Mouse (Mus musculus) layer of hippocampus, postnatal 10 days (tissue): Measurements from ENCODE around the gene Mrpl55. TPM values are rescaled to one million over a fixed set of nuclear protein-coding genes. Genes with fewer than 3 reads are reported as not detected.
A peak's percentile ranks its signal among the peaks of the same experiment; 100 is the strongest.
"Not testable (repeated sequence)": the region's sequence is repeated elsewhere in the genome, so short reads cannot be mapped to it uniquely, and the experiment has no call there.

Experiments
- DNase-seq, 2 experiments: peaks; one replicate each; pipeline ENCODE4 v3.0.0; 2021; ENCODE audit warnings: low spot score in 2 of 2
- total RNA-seq, 2 experiments: library from RNA; stranded (reverse); gene quantifications; 2 replicates each; pipeline ENCODE4 v1.2.3; 2021

Mrpl55 gene
- total RNA-seq, 2 experiments from 2014 or later = 39.6 to 40.9 TPM

- DNase-seq = peak; percentile 86 to 90
Observed at GRCm38 (mm10) chr11:59191231-59192058, 10.8 kb upstream of the Mrpl55 start.

- no peak for DNase-seq
Observed at GRCm38 (mm10) chr11:59192059-59192386, 10.3 kb upstream of the Mrpl55 start, which contains the start of gene Guk1. TSS of gene Guk1 (minus strand) at chr11:59192212.

DNA sequence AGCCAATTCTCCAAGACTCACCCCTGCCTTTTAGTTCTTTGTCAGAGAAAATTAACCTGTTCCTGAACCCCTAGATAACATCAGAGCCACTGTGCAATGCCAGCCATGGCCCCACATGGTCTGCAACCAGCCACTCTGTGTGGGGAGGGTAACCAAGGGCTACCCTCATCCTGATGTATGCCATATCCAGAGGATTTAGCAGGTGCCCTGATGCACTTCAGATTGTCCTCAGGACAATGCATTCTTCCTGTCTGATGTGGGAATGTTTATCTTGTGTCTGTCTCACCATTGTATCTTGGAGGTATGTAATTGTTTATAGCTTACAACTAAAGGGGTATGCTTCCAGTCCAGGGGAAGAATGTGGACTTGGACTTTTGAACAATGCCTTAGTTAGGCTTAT, 6.1 kb upstream of the Mrpl55 start:
- DNase-seq = no peak

- no peak for DNase-seq
Observed at GRCm38 (mm10) chr11:59201216-59202002, 877 bp upstream of the Mrpl55 start.

DNA sequence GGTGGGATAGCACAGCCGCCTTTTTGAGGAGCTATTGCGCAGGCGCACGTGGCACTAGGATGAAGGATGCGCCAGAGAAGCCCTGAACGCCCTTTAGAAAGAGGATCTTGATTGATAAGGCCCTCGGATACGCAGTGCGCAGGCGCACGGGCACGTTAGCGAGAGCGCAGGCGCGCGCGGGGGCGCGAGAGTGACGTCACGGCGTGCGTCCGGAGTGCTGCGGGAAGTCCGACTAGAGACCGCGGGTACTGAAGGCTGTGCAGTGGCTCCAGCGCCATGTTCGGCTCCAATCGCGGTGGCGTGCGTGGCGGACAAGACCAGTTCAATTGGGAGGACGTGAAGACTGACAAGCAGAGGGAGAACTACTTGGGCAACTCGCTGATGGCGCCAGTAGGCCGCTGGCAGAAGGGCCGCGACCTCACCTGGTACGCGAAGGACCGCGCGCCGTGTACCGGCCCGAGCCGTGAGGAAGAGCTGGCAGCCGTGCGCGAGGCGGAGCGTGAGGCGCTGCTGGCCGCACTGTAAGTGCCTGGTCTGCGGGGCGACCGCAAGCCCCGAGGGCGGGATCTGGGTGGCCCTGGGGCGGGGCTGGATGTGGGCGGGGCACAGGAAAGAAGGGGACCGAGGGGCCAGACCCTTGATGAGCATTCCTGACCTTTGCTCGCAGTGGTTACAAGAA, 6.0 kb downstream of the Mrpl55 start, which contains the start of gene 2310033P09Rik:
TSS of gene 2310033P09Rik (plus strand) at position 169 of the 679 bp plus-strand sequence.
- DNase-seq = peak; percentile 94 to 97

GRCm38 (mm10) chr11:59209003-59209441, 6.7 kb downstream of the Mrpl55 start:
- peak; percentile 69 to 73 for DNase-seq

DNA sequence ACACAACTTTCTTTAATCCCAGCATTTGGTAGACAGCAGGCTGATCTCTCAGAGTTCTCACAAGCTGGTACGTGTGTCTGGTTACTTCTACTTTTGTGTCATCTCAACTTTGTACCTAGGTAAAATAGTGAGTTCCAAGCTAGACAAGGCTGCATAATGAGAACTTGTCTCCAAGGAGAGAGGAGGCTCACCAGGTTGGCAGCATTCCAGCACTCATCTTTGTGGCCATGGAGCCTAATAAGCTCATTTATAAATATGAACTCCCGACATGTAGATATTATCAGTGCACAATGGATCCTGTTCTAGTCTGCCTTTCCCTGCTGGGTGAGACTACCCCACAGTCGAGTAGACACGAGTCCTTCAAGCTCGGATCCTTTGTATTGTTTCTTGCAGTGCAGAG, 7.3 kb downstream of the Mrpl55 start:
- no peak for DNase-seq

GRCm38 (mm10) chr11:59210020-59210419, 7.7 kb downstream of the Mrpl55 start:
- no peak for DNase-seq

DNA sequence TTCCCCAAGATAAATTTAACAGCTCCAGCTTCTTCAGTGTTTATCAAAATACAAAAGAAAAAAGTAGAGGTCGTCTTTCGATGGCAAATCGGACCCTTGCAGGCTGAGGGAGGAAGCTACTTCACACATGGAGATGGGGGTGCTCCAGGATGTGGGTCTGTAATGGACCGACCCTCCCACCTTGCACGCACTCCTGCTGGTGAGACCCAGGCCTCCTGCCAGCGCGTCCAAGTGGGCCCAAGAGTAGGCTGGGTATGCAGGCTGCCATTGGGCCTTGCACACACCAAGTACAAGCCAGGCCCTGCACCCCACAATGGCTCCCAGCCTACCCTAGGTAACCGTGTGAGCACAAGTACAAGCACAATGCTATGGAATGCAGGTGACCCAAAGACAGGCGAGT, 9.3 kb downstream of the Mrpl55 start:
- DNase-seq = not testable (repeated sequence)

DNA sequence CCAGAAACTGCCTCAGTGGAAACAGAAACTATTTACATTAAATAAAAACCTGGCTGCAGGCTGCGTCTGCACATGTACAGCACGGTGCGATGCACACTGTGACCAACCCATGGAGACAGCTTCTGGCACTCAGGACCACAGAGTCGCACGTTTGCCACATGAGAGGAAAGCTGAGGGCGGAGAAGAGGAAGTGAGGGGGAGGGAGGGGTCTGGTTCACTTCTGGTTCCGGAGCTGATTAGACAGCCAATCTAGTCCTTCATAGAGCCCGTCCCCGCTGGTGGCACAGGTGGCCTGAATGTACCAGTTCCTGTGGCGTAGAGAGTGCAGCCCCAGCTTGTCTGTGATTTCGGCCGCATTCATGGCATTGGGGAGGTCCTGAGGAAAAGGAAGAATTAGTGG, 10.0 kb downstream of the Mrpl55 start:
- DNase-seq = not testable (repeated sequence)

DNA sequence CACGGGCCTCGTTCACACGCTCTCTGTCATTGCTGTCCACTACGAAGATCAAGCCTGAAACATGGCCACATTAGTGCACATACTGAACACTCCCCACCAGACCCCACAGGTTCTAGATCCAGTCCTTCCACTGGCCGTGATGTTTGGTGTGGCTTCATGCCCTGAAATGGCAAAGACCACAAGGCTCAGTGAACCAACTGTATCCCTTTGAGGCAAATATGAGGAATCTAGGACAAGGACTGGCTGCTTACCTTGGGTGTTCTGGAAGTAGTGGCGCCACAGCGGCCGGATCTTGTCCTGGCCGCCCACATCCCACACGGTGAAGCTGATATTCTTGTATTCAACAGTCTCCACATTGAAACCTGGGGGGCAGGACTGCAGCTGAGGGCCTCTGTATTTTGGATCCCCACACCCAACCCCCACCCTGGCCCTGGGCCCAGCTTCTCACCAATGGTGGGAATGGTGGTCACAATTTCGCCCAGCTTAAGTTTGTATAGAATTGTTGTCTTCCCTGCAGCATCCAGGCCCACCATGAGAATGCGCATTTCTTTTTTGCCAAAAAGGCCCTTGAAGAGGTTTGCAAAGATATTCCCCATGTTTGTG, 10.7 kb downstream of the Mrpl55 start:
- DNase-seq = no peak

DNA sequence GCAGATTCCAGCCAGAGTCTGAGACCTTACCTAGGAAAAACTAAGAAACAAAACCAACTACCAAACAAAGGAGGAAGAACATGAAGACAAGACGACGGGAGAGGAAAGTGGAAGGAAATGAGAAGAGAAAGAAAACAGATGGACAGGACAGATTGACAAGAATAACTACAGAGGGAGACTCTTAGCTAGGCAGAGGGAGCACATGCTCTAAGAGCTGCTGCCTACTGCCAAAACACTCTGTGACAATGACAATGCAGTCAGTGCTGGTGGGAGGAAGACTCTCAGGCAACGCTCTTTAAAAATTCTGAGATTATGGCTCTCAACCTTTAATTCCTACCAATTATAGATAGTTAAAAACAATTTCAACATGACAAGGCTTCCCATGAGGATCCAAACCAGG, 14.7 kb downstream of the Mrpl55 start:
- no peak for DNase-seq

GRCm38 (mm10) chr11:59218389-59218998, 16.2 kb downstream of the Mrpl55 start:
- no peak for DNase-seq

- DNase-seq = no peak
Observed at GRCm38 (mm10) chr11:59219064-59219463, 16.8 kb downstream of the Mrpl55 start.

DNA sequence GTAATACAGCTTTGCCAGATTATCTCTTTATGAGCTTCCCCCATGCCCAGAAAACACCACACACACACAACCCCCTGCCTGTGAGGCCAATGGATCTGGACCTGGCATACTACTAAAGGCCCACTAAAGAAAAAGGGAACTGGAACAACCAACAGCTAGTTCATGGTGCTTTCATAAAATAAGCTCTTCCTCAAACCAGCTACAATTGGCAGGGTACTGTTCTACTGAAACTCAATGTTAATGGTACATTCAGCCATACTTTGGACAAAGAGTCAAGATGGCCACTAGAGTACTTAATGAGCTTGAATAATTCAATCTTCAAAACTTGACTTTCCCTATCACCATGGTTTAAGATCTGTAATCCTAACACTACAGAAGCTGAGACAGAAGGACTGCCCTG, 19.3 kb downstream of the Mrpl55 start:
- no peak for DNase-seq

- DNase-seq = no peak
Observed at GRCm38 (mm10) chr11:59222306-59222705, 20.0 kb downstream of the Mrpl55 start.

- DNase-seq = no peak
Observed at GRCm38 (mm10) chr11:59224025-59224424, 21.7 kb downstream of the Mrpl55 start.

GRCm38 (mm10) chr11:59224470-59224869, 22.2 kb downstream of the Mrpl55 start:
- DNase-seq = no peak

- no peak for DNase-seq
Observed at GRCm38 (mm10) chr11:59225167-59225566, 22.9 kb downstream of the Mrpl55 start.

DNA sequence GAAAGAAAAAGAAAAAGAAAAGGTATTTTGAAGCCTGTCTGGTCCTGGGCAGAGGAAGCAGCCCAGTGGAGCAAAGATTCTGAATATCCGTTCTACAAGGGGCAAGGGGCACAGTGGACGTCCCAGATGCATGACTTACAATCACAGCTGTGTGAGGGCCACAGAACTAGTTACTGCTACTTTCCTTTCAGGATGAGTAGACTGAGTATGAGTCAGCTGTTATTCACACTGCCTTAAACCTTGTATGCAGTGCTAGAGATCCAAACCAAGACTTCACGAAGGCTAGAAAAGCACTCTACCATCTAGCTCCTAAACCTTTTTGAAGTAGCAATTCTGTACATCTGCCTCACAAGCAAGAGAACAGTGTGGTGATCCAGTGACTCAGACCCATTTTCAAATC, 24.0 kb downstream of the Mrpl55 start:
- DNase-seq = no peak
